Mouse (Mus musculus): ENCODE results near the gene Wtap.

DNA sequence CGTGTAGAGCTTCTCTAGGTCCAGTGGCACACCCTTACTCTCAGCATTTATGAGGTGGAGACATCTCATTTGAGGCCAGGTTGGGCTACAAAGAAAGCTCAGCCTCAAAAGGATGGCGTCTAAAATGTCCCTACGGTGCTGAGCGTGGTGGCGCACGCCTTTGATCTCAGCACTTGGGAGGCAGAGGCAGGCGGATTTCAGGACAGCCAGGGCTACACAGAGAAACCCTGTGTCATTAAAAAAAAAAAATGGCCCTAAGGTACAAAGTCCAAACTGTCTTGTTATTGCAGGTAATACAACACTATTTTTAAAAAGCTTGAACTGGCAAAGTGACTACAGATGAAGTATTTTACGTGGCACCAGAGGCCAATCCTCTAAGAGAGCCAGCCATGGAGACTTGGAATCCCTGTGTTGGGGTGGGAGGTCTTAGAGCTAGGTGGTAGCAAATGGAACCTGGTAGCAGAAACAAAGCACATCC, 68.2 kb downstream of the Wtap start:
- TF ChIP-seq POLR2A (IDR thresholded peaks at IDR 0.05; ENCODE audit: borderline replicate concordance, extremely low read depth, low read depth, low read length) (no peak), CTCF (IDR thresholded peaks at IDR 0.05; ENCODE audit: insufficient read depth, low read length) (no peak)
